Mouse (Mus musculus) thymus, postnatal 36 days (tissue): ENCODE measurements at regions not wholly inside any gene's neighbourhood (a gene's known extent, or its start where the extent isn't known, plus 50 kb on each side); places are given as distances from the start of the nearest gene placed in this dataset.
A peak's percentile ranks its signal among the peaks of the same experiment; 100 is the strongest.

Experiments used
- DNase-seq, 2 experiments: peaks; one replicate each; pipeline ENCODE4 v3.0.0; 2022; ENCODE audit warnings: mixed read lengths in 2 of 2

DNA sequence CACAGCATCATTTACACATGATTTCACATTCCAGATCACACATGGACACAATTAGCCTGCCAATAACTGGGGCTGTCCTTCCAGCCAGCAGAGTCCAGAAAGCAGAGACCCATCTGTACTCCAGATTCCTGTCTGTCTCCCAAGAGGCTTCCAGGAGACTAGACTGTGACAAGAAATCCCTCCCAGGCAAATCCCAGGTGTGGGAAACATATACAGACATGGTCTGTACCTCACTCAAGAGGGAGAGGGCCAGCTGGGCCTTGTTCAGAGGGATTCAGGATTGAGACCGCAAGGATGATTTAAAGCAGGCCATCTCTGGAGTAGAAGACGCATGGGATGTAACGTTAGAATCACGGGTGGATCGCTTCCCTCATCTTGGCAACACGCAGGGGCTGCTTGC, 182.7 kb upstream of the Prr30 start:
- DNase-seq: no peak

DNA sequence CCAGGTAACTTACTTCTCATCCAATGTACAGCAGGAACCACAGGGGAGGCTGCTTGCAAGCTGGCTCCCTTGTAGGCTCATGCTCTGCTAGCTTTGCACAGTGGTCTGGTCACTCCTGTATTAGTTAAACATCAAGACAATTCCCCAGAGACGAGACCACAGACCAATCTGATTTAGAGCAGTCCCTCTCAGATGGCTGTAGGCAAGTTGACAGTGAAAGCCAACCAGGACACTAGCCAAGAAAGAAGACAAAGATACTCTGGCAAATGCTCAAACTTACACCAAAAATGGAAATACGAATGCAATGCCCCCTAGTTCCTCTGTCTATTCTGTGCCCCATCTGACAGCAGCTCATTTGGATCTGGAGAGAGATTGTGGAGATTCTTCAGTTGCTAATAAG, 181.8 kb upstream of the Prr30 start:
- DNase-seq: no peak

DNA sequence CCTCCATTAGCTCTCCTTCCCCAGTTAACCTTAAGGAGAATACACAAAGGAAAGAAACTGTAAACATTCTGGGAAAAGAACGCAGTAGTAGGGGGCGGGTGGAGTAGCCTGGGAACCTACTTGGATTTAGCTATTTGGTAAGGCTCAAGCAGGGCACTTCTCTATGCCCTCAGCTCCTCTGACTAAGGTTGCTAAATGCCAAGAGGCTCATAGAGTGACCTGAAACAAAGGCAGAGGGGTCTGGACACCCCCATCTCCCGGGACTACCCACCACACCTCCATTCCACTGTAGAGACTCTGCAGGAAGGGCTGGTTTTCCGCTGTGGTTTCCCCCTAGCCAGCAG, 179.5 kb upstream of the Prr30 start:
- DNase-seq: no peak

DNA sequence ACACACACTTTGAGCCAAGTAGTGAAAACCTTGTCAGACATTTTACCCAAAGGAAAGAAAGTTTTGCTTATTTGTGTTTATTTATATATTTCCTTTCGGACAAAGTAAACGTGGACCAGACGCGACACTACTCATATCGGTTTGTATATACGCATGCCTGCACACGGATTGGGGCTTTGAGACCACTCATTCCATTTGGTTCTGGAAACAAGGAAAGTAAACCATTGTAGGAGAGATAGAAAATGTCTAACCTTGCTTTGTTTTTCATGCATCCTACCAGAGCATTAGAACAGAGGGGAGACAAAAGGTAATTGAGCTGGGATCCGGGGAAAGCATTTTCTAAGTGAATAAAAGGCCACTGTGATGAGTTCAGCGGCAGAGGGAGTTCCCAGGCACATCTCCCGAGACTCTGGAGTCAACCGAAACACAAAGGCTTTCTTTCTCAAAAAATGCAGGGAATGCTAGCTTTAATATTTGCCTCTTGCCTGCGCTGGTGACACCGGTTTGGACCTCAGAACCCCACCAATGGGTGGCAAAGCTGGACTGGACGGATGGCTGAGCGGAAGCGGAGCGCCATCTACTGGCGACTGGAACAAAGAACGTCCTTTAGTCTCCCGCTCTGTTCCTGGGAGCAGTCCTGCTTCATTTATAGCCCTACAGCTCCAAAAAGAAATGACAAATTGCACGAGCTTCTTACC, 179.0 kb upstream of the Prr30 start:
- DNase-seq: peak; percentile 12 to 18

GRCm38 (mm10) chr14:101378545-101378944, 178.4 kb upstream of the Prr30 start:
- no peak for DNase-seq

DNA sequence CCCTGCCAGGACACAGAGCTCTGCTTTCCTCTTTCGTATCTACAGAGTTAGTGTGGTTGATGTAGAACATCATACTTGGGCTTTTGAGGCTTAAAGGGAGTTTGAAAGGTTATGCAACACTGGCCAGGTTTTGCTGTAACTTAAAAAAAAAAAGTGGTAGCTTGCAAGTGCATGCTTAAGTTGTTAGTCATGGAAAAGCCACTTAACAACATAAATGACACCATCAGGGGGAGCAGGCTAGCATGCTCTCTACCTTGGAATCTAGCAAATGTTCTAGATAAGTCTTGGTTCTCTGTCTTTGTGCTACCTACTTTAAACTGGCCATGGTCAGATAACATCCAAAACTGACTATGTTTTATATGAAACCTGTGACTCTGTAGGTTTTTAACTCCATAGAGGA, 176.6 kb upstream of the Prr30 start:
- DNase-seq: no peak

GRCm38 (mm10) chr14:101375833-101376232, 175.7 kb upstream of the Prr30 start:
- no peak for DNase-seq

DNA sequence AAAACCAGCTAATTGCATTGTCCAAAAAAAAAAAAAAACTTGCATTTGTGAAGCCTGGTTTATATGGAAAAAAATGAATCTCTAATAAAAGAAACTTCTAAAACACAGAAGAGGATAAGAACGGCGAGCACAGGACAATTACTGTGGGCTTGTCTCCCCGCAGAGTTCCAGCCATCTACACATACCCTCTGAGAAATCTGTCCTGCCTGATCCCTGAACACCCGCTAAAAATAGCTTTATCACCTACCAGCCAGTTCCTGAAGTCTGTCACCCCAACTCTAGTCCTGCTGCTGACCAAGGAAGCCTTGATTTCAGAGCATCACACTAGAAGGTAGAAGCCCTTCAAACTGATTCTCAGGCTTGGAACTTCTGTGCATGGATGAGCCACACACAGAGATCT, 173.7 kb upstream of the Prr30 start:
- no peak for DNase-seq

DNA sequence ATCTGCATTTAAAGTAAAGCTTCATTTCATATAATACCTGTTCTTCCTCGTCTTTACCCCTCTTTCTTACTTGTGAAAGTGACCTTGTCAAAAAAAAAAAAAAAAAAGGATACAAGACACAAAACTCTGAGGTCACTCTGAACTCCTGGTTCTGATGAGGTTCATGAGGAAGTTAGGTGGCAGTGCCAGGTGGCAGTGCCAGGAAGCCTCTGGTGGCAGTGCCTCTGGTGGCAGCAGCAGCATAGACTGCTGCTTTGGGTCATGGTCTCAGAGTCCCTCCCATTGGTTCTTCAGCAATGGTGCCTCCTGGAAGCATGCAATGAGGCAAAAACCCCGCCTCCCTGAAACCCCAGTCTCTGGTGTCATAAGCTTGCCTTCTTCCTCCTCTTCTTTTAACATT, 159.7 kb upstream of the Prr30 start:
- no peak for DNase-seq

DNA sequence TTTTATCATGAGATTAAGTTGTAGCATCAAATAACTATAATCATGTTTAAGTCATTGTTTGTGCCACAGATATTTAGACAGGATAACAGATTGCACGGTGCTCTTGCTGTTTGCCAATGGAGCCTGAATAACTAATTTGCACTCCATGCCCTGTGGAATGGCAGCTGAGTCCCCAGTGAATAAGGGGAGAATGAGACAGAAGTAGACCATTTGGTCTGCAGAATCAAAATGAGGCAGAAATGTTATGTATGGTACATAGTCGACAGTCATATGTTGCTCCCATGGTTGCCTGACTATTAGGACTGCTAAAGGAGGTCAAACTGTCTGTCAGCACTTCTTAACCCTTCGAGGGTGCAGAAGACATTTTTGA, 152.9 kb upstream of the Prr30 start:
- DNase-seq: no peak

DNA sequence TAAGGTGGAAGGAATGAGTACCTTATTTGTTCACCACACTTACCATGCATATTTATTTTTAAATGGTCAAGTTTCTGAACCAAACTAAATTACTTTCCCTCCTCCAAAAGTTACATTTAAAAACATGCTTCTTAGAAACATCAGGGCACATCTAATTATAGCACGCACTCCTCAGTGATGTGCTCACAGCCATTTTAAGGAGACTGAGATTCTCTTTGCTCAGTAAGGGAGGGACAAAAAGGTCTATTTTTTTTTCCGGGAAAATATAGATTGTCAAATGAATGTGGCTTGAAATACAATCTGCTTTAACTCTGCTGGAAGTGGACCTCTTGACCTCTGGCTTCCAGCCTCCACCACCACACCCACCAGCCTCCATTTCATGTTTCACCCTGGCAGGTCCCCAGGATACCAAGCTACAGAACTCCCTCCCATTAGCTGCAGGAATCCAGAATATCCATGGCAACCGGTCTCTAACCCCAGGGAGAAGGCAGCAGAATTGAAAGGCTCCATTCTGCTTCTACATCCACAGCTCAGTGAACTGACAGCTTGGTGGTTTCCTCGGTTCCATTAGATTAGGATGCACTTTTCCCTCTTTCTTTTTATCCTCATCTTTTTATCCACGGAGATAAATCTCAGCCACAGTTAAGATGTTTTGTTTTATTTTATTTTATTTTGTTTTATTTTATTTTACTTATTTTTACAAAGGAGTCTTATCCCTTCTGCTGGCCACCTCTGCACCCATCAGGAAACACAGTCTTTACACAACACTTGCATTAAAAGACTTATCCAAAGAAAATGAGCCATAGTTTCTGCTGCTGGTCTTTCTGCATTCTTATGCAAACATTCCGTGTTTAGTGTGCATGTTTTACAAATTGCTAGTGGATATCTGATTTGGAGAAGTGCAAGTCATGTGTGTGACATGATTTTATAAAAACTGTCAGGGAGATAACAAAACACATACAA, 152.2 kb upstream of the Prr30 start:
- DNase-seq: no peak

DNA sequence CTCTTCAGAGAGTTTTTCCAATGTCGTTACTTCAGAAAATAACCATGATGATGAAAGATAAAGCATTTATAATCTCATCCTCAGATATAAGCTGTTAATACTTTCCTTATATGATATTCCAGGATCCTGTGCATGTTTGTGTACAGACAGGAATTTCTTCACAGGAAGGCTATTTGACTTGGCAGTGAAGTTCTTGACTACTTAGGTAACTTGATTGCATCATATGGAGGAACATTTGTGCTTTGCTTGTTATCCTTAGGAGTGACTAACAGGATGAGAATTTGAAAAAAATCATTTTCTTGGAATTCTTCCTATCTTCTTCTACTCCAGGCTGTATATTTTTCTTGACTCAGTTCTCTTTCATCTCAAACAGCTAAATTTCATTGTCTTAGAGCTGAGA, 140.2 kb upstream of the Prr30 start:
- no peak for DNase-seq

- no peak for DNase-seq
These were observed 131.9 kb upstream of the Prr30 start for GRCm38 (mm10) chr14:101332015-101332414.

GRCm38 (mm10) chr14:101327421-101327820, 127.3 kb upstream of the Prr30 start:
- DNase-seq: no peak

DNA sequence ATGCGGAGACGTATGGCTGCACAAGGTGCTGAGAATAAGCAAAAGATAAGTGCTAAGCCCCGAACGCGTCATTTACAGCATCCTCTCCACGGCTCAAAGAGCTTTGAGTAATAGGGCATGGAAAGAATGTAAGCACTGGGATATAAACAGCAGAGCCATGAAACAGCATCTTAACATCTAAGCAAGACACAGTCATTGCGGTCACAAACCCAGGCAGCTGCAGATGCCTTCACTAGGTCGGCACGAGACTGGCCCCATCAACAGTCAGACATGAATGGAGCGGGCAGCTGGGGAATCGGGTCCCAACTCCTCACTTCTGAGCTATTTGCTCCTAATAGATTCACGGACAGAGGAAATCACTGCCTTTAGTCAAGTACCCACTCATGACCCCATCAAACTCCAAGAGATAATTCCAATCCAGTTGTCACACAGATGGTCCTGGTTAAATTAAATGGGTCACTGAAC, 126.4 kb upstream of the Prr30 start:
- DNase-seq: no peak

DNA sequence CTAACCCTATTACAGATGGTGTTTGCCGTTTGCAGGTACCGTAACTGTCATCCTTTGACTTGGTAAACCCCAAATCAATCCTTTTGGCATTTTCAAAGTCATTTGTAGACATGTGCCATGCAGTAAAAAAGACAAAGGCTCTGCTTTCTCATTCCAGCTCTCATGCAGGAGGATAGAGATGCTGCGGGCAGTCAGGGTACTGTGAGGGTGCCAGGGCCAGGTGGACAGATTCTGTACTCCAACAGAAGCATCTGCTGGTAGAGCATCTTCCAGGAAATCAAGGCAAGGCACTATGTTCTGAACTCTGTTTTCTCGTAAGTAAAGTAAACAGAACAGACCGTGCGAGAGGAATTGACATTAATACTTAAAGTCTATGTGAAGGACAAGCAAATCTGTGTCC, 123.2 kb upstream of the Prr30 start:
- no peak for DNase-seq

GRCm38 (mm10) chr14:101307920-101308319, 107.8 kb upstream of the Prr30 start:
- DNase-seq: no peak

DNA sequence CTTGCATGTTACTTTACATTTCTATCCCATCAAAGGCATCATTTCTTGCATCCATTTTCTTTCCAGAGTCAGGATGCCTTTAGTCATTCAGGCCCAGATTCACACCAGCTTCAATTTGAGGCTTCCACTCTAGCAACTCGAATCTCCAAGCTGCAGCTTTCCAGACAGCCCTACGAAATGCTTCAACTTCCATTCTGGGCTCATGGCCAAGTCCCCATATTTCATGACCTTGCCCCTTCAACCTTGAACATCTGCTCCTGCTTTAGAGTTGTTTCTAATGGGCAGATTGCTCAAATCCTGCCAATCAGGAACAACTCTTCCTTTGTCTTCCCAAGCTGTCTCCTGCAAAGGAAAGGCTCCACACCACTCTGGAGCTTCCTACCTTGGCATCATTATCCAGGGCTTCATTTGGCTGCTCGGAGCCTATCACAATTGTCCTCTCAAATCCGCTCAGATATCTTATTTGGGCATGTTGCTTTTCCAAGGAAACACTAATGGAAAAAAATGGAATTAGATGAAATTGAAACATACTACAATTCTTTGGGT, 104.4 kb upstream of the Prr30 start:
- no peak for DNase-seq

DNA sequence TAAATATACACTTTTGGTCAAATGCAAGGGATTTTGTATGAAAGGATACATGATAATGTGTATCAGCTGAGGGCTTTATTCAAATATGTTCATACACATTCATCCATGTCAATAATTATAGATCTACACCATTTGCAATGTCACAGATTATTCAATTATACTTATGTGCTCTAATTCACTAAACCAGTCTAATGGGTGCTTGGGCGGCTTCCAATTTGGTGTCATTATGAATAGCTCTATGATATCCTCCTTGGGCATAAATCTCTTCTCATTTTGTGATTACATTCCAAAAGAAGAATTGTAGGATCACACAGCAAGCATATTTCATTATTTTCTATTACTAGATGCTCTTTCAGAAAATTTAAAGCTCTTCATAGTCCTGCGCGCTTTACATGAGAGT, 97.7 kb upstream of the Prr30 start:
- no peak for DNase-seq

DNA sequence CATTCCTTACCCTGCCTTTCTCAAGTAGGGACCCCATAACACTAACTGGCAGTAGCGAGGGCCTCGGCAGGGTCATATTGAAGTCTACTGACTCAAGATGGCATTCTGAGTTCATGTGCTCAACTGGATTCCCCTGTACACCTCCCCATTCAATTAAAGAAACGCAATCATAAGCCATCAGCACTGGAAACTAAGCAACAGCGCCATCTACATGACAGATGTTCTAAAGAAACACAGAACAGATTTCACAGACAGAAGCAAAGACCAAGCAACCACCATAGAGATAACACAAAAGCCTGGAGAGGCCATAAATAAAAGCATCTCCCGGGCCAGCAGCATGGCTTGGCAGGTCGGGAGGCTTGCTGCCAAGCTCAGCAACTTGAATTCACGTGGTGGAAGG, 94.6 kb upstream of the Prr30 start:
- no peak for DNase-seq

- no peak for DNase-seq
These were observed 87.6 kb upstream of the Prr30 start for GRCm38 (mm10) chr14:101287755-101288154.

DNA sequence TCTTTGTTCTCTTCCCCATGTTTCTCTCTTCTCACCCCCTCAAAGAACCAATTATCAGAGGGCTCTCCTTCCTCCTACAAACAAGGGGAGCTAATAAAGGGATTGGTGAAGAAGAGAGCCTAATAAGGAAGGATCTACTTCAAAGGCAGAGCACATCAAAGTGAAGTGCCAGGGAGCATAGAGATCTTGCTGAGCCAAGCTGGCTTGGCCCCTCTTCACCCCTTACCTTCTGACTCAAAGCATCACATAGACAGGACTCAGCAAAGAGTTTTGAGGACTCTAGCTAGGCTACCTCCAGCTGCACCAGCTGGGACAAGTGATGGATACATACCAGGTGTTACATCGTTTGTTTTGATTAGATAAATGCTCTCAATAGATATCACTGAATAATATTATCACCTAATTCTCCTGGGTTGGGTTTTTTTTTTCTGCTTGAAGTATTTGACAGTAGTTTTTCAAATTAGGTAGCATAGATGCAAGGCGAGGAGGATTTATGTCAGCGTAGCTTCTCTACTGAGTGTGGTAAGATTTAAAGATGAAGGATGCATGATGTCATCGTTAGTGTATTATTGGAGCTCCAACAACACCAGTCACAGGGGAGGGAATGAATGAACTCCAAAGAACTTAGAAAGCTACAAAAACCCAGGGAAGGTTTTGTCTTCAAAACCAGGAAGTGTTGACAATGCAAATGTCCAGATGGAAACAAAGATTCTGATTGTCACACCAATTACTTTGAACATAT, 69.1 kb upstream of the Prr30 start:
- no peak for DNase-seq

GRCm38 (mm10) chr14:101267536-101267935, 67.4 kb upstream of the Prr30 start:
- no peak for DNase-seq
